Mouse (Mus musculus) neural tube, embryonic 10.5 days (tissue): Measurements from ENCODE around the gene Tepsin.

Experiments used
- DNase-seq: peaks from one replicate; pipeline ENCODE4 v3.0.0-alpha.2; 2017; ENCODE audit warnings: low spot score; ENCODE audit errors: extremely low spot score

Tepsin gene

GRCm38 (mm10) chr11:120111033-120111432 lies 12.5 kb upstream of the Tepsin start:
- peak; percentile 72 for DNase-seq

DNA sequence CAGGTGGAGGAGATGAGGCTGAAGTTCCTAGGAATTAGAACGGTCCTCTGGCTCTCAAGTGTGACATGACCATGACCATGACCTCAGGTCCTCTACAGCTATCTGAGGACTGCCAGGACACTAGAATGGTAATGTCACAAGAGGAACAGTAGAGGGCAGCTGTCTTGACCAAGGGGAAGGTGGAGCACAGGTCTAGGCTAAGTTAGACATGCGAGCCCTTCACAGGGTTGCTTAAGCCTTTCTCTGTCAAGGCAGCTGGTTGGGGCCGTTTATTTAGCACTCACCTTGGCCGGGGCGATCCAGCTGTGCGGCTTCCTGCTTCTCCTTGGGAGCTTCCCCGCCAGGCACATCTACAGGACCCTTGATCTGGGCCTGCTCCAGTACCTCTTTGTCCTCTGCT lies 12.0 kb upstream of the Tepsin start:
- no peak for DNase-seq

- DNase-seq: no peak
Observed at GRCm38 (mm10) chr11:120109558-120110210, 11.2 kb upstream of the Tepsin start.

- DNase-seq: no peak
Observed at GRCm38 (mm10) chr11:120107796-120108195, 9.3 kb upstream of the Tepsin start.

- no peak for DNase-seq
Observed at GRCm38 (mm10) chr11:120107026-120107425, 8.5 kb upstream of the Tepsin start.

GRCm38 (mm10) chr11:120103431-120103997 lies 5.0 kb upstream of the Tepsin start:
- DNase-seq: no peak

- DNase-seq: peak; percentile 74
Observed at GRCm38 (mm10) chr11:120101036-120101435, 2.5 kb upstream of the Tepsin start.

DNA sequence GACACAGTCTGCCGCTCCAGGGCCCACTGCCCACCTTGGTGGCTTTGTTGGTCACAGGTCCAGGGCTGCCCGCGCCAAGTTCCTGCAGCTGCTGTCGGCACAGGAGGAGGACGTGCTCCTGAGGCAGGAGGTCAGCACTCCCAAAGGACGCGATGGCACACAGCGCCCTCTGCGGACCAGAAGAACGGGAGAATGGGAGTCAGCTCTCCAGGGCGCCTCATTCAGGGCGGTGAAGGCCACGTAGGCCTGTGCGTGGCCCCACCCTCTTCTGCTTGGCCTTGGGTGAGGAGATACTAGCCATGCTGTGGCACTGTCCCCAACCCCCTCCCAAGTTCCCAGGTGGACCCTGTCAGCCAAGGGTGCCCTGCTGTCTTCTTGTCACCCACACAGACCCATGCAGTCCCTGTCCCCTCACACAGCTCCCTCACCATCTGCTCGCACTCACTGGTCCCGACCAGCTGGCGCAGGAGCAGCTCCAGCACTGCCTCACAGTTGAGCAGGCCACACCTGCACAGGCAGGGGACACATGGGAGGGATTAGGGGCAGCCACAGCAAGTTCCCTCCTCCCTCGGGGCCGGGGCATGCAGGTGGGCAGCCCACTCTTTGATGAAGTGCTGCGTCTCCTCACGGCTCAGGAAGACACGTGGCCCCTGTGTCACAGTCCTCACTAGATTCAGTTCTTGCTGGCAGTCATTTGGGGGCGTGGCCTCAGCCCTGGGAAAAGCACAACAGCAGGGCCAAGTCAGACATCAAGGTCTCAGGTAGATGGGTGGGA lies 5.5 kb downstream of the Tepsin start:
- DNase-seq: no peak

DNA sequence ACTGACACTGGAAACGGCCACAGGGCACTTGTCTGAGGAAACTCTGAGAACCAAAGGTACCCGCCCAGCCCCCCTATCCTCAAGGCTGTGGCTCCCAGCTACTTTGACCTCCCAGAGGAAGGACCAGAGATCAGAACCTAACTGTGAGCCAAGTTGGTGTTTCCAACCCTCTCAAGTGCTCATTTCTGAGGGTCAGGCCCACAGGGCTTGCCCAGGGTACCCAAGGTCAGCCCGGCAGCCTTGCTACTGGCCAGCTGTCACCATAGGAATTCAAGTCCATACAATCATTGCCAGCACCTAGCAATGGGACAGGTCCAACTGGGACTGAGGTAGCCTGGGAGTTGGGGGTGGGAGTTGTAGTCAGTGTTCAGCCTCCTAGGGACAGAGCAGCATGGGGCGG lies 7.9 kb downstream of the Tepsin start:
- no peak for DNase-seq

- peak; percentile 96 for DNase-seq
Observed at GRCm38 (mm10) chr11:120086702-120087152, 11.8 kb downstream of the Tepsin start, which contains the start of gene Cep131. TSS of gene Cep131 (minus strand) at chr11:120086827.

DNA sequence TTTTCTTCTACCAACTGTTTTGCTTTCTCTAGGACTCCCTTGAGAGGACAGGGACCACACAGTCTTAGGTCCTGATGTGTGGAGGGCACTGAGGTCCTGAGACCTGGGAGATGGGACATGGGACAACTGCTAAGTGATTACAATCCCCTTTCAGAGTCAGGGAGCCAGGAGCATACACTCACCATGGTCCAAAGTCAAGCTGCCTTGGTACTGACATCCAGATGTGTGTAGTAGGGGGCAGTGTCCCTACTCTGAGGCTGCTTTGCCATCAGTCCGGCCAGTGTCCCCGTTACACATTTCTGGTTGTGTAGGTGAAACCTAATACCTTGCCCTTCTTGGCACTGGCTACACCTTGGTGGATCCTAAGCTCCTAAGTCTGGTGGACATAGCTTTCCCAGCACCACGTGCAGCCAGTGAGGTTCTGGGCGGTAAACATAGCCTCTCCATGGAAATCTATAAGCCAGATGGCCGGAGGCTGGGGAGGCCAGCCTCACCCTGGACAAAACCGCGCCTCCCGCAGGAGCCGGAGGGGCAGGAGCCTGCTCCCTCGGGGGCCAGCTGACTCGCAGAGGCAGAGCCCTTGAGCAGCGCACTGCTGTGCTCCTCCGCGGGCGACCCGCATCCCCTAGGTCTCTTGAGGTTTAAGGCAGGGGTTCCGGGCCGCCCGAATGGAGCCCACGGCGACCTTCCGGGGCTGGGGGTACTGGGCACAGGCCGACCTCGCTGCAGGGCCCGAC lies 12.5 kb downstream of the Tepsin start:
- no peak for DNase-seq

DNA sequence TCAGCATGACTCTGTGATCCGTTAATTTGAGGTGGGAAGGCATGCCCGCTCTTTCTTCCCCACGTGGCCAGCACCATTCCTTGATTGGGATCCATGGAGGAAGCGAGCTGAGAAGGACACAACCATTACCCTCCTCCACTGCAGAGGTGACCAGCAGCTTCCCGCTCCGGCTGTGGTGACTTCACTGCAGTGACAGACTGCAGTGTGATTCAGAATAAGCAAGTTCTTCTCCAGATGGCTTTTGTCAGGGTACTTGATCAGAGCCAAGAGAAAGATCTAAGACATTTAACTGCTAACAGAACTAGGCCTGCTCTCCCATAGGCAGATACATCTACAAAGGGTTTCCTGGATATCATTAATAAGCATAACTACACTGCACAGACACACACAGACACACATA lies 18.2 kb downstream of the Tepsin start:
- no peak for DNase-seq

GRCm38 (mm10) chr11:120076191-120076590 lies 22.3 kb downstream of the Tepsin start:
- DNase-seq: no peak

DNA sequence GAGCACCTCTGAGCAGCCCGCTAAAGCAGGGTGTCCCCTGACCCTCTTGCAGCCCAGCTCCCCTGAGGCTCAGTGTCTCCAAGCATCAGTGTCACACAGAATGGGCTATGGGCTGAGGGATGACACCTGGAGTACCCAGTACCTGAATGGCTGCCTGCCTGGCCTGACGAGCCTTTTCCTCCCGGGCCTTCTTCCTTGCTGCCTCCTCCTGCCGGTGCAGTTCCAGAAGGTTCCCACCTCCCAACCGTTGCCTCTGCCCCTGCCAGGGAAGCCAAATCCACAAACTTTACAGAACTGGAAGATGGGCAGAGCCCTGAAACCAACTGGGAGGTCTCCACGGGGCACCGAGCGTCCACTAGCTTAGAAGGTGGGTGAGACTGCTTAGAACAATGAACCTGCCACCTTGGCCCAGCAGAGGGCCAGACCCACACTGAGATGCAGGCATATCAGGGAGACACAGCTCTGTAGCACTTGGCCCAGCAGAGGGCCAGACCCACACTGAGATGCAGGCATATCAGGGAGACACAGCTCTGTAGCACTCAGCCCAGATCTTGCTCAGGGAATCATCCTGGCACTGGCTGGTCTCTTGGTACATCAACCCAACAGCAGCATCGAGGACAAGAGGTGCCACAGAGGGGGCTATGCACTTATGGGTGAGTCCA lies 25.4 kb downstream of the Tepsin start:
- no peak for DNase-seq

GRCm38 (mm10) chr11:120071731-120072320 lies 26.7 kb downstream of the Tepsin start:
- DNase-seq: no peak

GRCm38 (mm10) chr11:120071065-120071464 lies 27.5 kb downstream of the Tepsin start:
- DNase-seq: no peak

- no peak for DNase-seq
Observed at GRCm38 (mm10) chr11:120070286-120070930, 28.1 kb downstream of the Tepsin start.

GRCm38 (mm10) chr11:120069261-120069660 lies 29.3 kb downstream of the Tepsin start:
- peak; percentile 40 for DNase-seq

GRCm38 (mm10) chr11:120067834-120068233 lies 30.7 kb downstream of the Tepsin start:
- DNase-seq: no peak

DNA sequence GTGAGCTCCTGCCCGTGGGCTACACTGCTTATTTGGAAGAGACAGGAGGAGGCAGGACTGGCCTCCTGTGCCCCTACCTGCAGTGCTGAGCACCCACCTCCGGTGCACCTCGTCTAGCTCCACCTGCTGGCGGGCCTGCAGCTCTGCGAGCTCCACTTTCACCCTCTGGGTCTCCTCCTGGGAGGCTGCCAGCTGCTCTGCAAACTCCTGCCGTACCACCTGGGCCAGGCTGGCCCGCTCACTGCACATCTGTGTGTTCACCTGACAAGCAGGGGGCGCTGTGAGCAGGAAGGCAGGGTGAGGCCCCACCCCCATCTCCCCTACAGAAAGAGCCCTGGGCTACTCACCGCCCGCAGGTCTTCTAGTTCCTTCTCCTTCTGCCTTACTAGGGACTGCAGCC lies 33.2 kb downstream of the Tepsin start:
- peak; percentile 44 for DNase-seq
